Mouse (Mus musculus) erythroblast, embryonic 14.5 days (primary cell): ENCODE results near the gene Cds2. TPM values are rescaled to one million over a fixed set of nuclear protein-coding genes. Genes with fewer than 3 reads are reported as not detected.
"Not testable (repeated sequence)": the region's sequence is repeated elsewhere in the genome, so short reads cannot be mapped to it uniquely, and the experiment has no call there.

ENCODE experiments used
- H3K27me3 ChIP-seq: 2 replicates; pipeline ENCODE4 v1.6.1; 2012; ENCODE audit warnings: inconsistent platforms; ENCODE audit not compliant: control insufficient read depth
- H3K36me3 ChIP-seq: 2 replicates; pipeline ENCODE4 v1.6.1; 2012; ENCODE audit warnings: mild to moderate bottlenecking, inconsistent platforms; ENCODE audit not compliant: control insufficient read depth
- H3K4me1 ChIP-seq: 2 replicates; pipeline ENCODE4 v1.6.1; 2012; ENCODE audit warnings: inconsistent platforms; ENCODE audit not compliant: control insufficient read depth
- H3K4me3 ChIP-seq: replicated peaks from 2 replicates; pipeline ENCODE3; 2012; ENCODE audit warnings: moderate library complexity, mild to moderate bottlenecking, inconsistent platforms
- H3K9me3 ChIP-seq: 2 replicates; pipeline ENCODE4 v1.6.1; 2012; ENCODE audit warnings: low read length, inconsistent platforms, mixed read lengths; ENCODE audit not compliant: control insufficient read depth
- GATA1 ChIP-seq: IDR thresholded peaks from 2 replicates; pipeline ENCODE4 v1.6.1; 2012; ENCODE audit warnings: low read length, inconsistent platforms, mixed read lengths
- TAL1 ChIP-seq: IDR thresholded peaks from 3 replicates; pipeline ENCODE4 v1.6.1; 2012; ENCODE audit warnings: low read length, inconsistent platforms, mixed read lengths
- polyA plus RNA-seq: library from polyadenylated mRNA; stranded (reverse); fragments of >175 nt; gene quantifications from 2 replicates; pipeline ENCODE4 v1.2.3, GENCODE M21; 2012

Cds2 gene
- polyA plus RNA-seq: 0.64 and 0.71 TPM in 2 replicates

- peak within 1 kb of the TSS; percentile 97 for H3K4me3 ChIP-seq
- peaks cover 41% of the 10 kb centered on the region for H3K4me1 ChIP-seq
- H3K9me3 ChIP-seq: no peaks in the 10 kb centered on the region
- no peaks in the 10 kb centered on the region for H3K27me3 ChIP-seq
- no peak for TF ChIP-seq TAL1
- no peak for TF ChIP-seq GATA1
- H3K36me3 ChIP-seq: peaks cover 14% of the 10 kb centered on the region
Observed at GRCm38 (mm10) chr2:132262879-132263398, at the start of gene Cds2. Gene Cds2 (plus strand): TSS chr2:132263148.

- no peaks in the 10 kb centered on the region for H3K4me1 ChIP-seq
- TF ChIP-seq GATA1: no peak
- TF ChIP-seq TAL1: no peak
- H3K27me3 ChIP-seq: no peaks in the 10 kb centered on the region
- no peaks in the 10 kb centered on the region for H3K36me3 ChIP-seq
- no peaks in the 10 kb centered on the region for H3K9me3 ChIP-seq
- no peak overlapping the region for H3K4me3 ChIP-seq
Observed at GRCm38 (mm10) chr2:132221611-132222073, 41.3 kb upstream of the Cds2 start.

DNA sequence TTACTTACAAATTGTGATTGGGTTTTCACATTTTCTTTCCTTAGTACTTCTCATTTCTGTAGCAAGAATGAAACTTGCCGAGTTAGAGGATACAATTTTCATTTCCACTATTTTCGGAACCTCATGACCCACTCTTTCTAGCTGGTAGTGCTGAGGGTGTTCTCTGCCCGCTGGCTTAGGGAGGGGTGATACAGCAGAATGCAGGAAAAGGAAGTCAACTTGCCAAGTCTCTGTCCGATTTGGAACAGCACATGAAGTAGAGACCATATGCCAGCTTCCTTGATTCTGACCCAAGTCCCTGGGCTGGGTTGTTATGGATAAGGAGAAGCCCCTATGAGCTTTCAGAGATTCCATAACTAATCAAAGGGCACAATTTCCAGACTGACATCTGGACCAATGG, 38.6 kb upstream of the Cds2 start:
- no peak overlapping the region for H3K4me3 ChIP-seq
- no peaks in the 10 kb centered on the region for H3K4me1 ChIP-seq
- no peaks in the 10 kb centered on the region for H3K36me3 ChIP-seq
- no peaks in the 10 kb centered on the region for H3K9me3 ChIP-seq
- H3K27me3 ChIP-seq: no peaks in the 10 kb centered on the region
- TF ChIP-seq GATA1: no peak
- TF ChIP-seq TAL1: no peak

GRCm38 (mm10) chr2:132232413-132232945, 30.5 kb upstream of the Cds2 start:
- H3K9me3 ChIP-seq: no peaks in the 10 kb centered on the region
- no peak overlapping the region for H3K4me3 ChIP-seq
- no peaks in the 10 kb centered on the region for H3K27me3 ChIP-seq
- TF ChIP-seq TAL1 (no peak), GATA1 (no peak)
- H3K4me1 ChIP-seq: no peaks in the 10 kb centered on the region; the same call in 1 of the 2 replicates
- no peaks in the 10 kb centered on the region for H3K36me3 ChIP-seq

DNA sequence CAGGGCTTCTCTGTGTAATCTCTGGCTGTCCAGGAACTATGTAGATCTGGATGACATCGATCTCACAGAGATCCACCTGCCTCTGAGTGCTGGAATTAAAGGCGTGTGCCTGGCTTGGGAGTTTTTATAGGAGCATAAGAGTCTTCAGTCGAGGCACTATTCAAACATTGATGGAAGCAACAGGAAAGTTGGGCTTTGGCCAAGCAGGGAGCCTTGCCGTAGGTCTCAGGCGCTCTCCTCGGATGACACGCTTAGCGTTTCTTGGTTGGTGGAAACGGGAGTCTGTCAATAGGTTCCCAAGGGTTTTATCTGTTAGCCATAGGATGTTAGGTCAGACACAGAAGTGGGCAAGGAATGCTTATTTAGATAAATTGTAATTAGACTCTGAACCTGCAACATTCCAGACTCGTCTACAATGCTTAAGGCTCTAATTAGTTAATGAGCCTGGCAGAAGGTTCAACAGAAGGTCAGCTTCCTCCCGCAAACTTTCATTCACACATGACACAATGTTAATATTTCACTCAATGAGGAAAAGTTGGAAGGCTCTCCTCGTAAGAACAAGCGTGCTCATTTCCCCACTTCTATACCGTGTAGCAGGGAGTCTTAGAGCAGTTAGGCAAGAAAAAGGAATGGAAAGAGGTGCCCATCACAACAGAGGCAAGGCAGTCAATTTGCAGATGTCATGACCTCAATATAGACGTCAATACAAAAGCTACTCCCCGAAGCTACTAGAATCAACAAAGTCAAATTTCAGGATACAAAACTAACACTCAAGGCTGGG, 28.8 kb upstream of the Cds2 start:
- Histone ChIP-seq H3K36me3 (peaks cover 10% of the 10 kb centered on the region), H3K9me3 (no peaks in the 10 kb centered on the region), H3K4me3 (no peak overlapping the region), H3K4me1 (no peaks in the 10 kb centered on the region; the same call in 1 of the 2 replicates), H3K27me3 (no peaks in the 10 kb centered on the region)
- no peak for TF ChIP-seq TAL1
- no peak for TF ChIP-seq GATA1

GRCm38 (mm10) chr2:132235291-132235690, 27.7 kb upstream of the Cds2 start:
- no peaks in the 10 kb centered on the region for H3K27me3 ChIP-seq
- peaks cover 10% of the 10 kb centered on the region for H3K36me3 ChIP-seq
- no peaks in the 10 kb centered on the region for H3K9me3 ChIP-seq
- TF ChIP-seq GATA1: no peak
- TF ChIP-seq TAL1: no peak
- H3K4me1 ChIP-seq: no peaks in the 10 kb centered on the region
- no peak overlapping the region for H3K4me3 ChIP-seq

- H3K36me3 ChIP-seq: peaks cover 16% of the 10 kb centered on the region
- TF ChIP-seq TAL1 (no peak), GATA1 (no peak)
- no peaks in the 10 kb centered on the region for H3K27me3 ChIP-seq
- no peaks in the 10 kb centered on the region for H3K9me3 ChIP-seq
- no peak overlapping the region for H3K4me3 ChIP-seq
- peaks cover 4% of the 10 kb centered on the region for H3K4me1 ChIP-seq
Observed at GRCm38 (mm10) chr2:132235975-132236374, 27.0 kb upstream of the Cds2 start.

GRCm38 (mm10) chr2:132239434-132239833, 23.5 kb upstream of the Cds2 start:
- H3K4me3 ChIP-seq, H3K9me3 ChIP-seq, H3K4me1 ChIP-seq, H3K27me3 ChIP-seq: not testable (repeated sequence)
- peaks cover 46% of the 10 kb centered on the region for H3K36me3 ChIP-seq

GRCm38 (mm10) chr2:132240457-132240856, 22.5 kb upstream of the Cds2 start:
- H3K4me1 ChIP-seq, H3K4me3 ChIP-seq, H3K9me3 ChIP-seq, H3K27me3 ChIP-seq: not testable (repeated sequence)
- H3K36me3 ChIP-seq: peaks cover 56% of the 10 kb centered on the region
